Mouse (Mus musculus): ENCODE measurements around the gene Dclre1a. TPM values are rescaled to one million over a fixed set of nuclear protein-coding genes. Genes with fewer than 3 reads are reported as not detected.
"Not testable (repeated sequence)": the region's sequence is repeated elsewhere in the genome, so short reads cannot be mapped to it uniquely, and the experiment has no call there.

Dclre1a gene
- polyA plus RNA-seq, 1 experiment from 2014 or later, result 11.8 TPM

DNA sequence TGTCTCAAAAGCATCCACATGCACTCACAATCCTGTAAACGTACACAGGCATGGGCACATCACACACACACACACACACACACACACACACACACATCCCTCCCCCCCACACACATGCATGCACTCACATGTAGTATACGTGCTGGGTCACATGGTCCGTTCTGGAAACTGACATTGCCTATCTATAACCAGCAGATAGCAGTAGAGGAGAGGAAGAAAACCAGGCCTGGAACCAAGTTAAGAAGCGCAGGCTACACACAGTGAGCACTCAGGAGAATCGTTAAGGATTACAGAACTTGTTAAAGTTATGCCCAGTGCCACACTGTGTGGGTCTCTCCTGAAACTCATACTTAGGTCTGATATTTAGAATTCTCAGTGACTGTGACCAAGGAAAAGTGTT lies 45.0 kb downstream of the Dclre1a start:
- H3K9me3 ChIP-seq (ENCODE audit: control insufficient read depth, low read length), result not testable (repeated sequence)
- no CpG with 5 or more reads among the region's 5 CpGs for WGBS

GRCm38 (mm10) chr19:56494157-56494556 lies 53.9 kb downstream of the Dclre1a start:
- H3K9me3 ChIP-seq (ENCODE audit: control insufficient read depth, low read length); H3K4me3 ChIP-seq (replicated peaks; ENCODE audit: low read length); ATAC-seq (ENCODE audit: low FRiP score); H3K27me3 ChIP-seq (ENCODE audit: control insufficient read depth, insufficient read depth, low read length); H3K27ac ChIP-seq; DNase-seq (ENCODE audit: low spot score); H3K36me3 ChIP-seq (replicated peaks; ENCODE audit: control insufficient read depth, insufficient read depth); H3K9ac ChIP-seq; H3K4me2 ChIP-seq (replicated peaks); H3K4me1 ChIP-seq (replicated peaks; ENCODE audit: control insufficient read depth, insufficient read depth, low read length): not testable (repeated sequence)
- no CpG with 5 or more reads among the region's 2 CpGs for WGBS

More for the DNA sequence above, 45.0 kb downstream of the Dclre1a start:
- not testable (repeated sequence) for H3K4me2 ChIP-seq (replicated peaks); H3K36me3 ChIP-seq (replicated peaks; ENCODE audit: control insufficient read depth, insufficient read depth); H3K27me3 ChIP-seq (ENCODE audit: control insufficient read depth, insufficient read depth, low read length); H3K4me1 ChIP-seq (replicated peaks; ENCODE audit: control insufficient read depth, insufficient read depth, low read length); H3K9ac ChIP-seq; H3K27ac ChIP-seq; DNase-seq (ENCODE audit: low spot score); H3K4me3 ChIP-seq (replicated peaks; ENCODE audit: low read length); ATAC-seq (ENCODE audit: low FRiP score)

DNA sequence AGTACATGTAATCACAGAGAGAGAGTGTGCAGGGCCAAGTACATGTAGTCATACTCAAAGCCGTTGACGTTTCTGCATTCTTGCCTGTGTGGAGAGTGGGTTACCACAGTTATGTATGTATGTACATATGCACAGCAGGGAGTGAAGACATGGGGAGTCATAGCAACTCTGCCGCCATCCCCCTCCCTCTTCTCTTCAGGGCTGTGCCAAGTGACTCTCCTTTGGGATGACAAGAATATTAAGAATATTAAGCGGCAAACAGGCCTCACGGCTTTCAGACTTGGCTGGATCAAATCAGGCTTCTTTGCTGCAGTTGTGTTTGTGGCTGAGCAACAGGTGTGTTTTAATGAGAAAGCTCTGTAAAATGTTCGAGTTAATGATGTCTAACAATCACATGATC lies 58.4 kb downstream of the Dclre1a start:
- H3K9me3 ChIP-seq (ENCODE audit: control insufficient read depth, low read length), result no peaks in the 10 kb centered on the region
- WGBS, result 85% methylated on average over 6 of the region's 6 CpGs

DNA sequence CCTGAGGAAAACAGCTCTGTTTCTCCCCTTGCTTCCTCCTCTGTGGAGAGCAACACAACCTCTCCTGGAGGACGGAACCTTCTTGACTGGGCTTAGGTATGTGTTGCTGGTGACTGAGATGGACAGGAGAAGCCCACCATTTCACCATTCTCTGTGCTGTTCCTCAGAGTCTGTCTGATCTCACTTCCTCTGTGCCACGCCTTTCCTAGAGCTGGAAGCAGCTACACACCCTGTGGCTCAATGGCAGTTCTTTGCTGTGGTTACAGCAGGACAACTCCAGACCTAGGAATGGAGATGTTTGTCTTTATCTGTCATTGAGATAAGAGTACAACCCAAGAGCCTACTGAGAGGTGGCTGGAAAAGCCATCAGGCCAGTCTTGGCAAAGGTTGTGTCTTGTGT lies 60.7 kb downstream of the Dclre1a start:
- Histone ChIP-seq H3K4me2 (replicated peaks) (no peak overlapping the region), H3K9me3 (ENCODE audit: control insufficient read depth, low read length) (no peaks in the 10 kb centered on the region), H3K36me3 (replicated peaks; ENCODE audit: control insufficient read depth, insufficient read depth) (no peaks in the 10 kb centered on the region), H3K9ac (no peak overlapping the region), H3K4me3 (replicated peaks; ENCODE audit: low read length) (no peak overlapping the region), H3K4me1 (replicated peaks; ENCODE audit: control insufficient read depth, insufficient read depth, low read length) (peaks cover 19% of the 10 kb centered on the region), H3K27ac (no peak overlapping the region), H3K27me3 (ENCODE audit: control insufficient read depth, insufficient read depth, low read length) (no peaks in the 10 kb centered on the region)
- no peak for DNase-seq (ENCODE audit: low spot score)
- no peak for ATAC-seq (ENCODE audit: low FRiP score)
- 97% methylated on average over 2 of the region's 2 CpGs for WGBS

More for the DNA sequence above, 58.4 kb downstream of the Dclre1a start:
- ATAC-seq (ENCODE audit: low FRiP score) (no peak), DNase-seq (ENCODE audit: low spot score) (no peak)
- H3K4me1 ChIP-seq (replicated peaks; ENCODE audit: control insufficient read depth, insufficient read depth, low read length), result peaks cover 17% of the 10 kb centered on the region
- no peaks in the 10 kb centered on the region for H3K27me3 ChIP-seq (ENCODE audit: control insufficient read depth, insufficient read depth, low read length)
- H3K27ac ChIP-seq, result no peak overlapping the region
- H3K36me3 ChIP-seq (replicated peaks; ENCODE audit: control insufficient read depth, insufficient read depth), result no peaks in the 10 kb centered on the region
- H3K4me2 ChIP-seq (replicated peaks), result no peak overlapping the region
- no peak overlapping the region for H3K9ac ChIP-seq
- no peak overlapping the region for H3K4me3 ChIP-seq (replicated peaks; ENCODE audit: low read length)

- DNase-seq (ENCODE audit: low spot score) (no peak), ATAC-seq (ENCODE audit: low FRiP score) (no peak)
- Histone ChIP-seq H3K27ac (no peak overlapping the region), H3K4me3 (replicated peaks; ENCODE audit: low read length) (no peak overlapping the region), H3K36me3 (replicated peaks; ENCODE audit: control insufficient read depth, insufficient read depth) (no peaks in the 10 kb centered on the region), H3K9ac (no peak overlapping the region), H3K27me3 (ENCODE audit: control insufficient read depth, insufficient read depth, low read length) (no peaks in the 10 kb centered on the region), H3K4me2 (replicated peaks) (no peak overlapping the region), H3K4me1 (replicated peaks; ENCODE audit: control insufficient read depth, insufficient read depth, low read length) (peaks cover 19% of the 10 kb centered on the region), H3K9me3 (ENCODE audit: control insufficient read depth, low read length) (no peaks in the 10 kb centered on the region)
- WGBS, result 87% methylated on average over 7 of the region's 7 CpGs
Measured at GRCm38 (mm10) chr19:56486926-56487325, 61.1 kb downstream of the Dclre1a start.

DNA sequence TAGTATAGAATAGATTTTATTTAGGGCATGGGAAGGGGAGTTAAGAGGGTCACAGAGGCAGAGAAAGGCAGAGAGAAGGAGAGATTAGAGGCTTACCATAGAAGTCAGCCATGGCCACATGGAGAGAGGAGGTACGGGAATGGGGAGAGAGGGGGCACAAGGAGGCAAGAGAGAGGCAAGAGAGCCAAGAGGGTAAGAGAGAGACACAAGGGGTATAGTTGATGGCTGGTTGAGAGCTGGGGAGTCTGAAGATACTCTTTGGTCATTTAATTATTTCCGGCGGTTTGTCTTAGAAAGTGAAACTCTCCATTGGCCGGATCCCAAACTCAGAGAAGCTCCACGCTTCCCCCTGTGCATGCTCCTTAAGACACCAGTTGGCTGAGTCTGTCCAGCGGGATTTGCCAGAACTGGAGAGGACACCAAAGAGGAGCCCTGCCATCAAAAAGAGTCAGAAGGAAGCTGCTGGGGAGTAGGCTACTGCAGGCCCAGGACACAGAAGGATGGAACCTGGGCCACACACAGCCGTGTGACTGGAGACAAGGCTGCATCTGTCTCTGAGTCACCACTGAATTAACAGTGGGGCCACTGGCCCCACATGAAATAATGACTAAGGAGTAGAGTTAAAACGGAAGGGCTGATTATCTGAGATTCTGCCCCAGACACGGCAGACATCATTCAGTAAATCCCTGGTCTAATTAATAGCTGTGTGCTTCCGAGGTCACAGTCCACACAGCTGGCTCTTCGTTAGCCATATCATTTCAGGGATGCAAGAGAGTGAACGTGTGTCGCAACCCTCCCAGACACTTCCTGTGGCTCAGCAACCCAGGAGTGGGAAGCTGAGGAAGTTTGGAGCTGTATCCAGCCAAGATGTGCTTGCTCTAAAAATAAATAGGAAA lies 62.4 kb downstream of the Dclre1a start:
- H3K27me3 ChIP-seq (ENCODE audit: control insufficient read depth, insufficient read depth, low read length), result no peaks in the 10 kb centered on the region
- H3K9ac ChIP-seq, result no peak overlapping the region
- no peak overlapping the region for H3K4me2 ChIP-seq (replicated peaks)
- no peaks in the 10 kb centered on the region for H3K36me3 ChIP-seq (replicated peaks; ENCODE audit: control insufficient read depth, insufficient read depth)
- H3K4me1 ChIP-seq (replicated peaks; ENCODE audit: control insufficient read depth, insufficient read depth, low read length), result peaks cover 19% of the 10 kb centered on the region
- H3K4me3 ChIP-seq (replicated peaks; ENCODE audit: low read length), result no peak overlapping the region
- whole genome bisulfite sequencing, result 60% methylated on average over 13 of the region's 13 CpGs
- ATAC-seq (ENCODE audit: low FRiP score), result no peak
- H3K9me3 ChIP-seq (ENCODE audit: control insufficient read depth, low read length), result no peaks in the 10 kb centered on the region
- no peak overlapping the region for H3K27ac ChIP-seq
- DNase-seq (ENCODE audit: low spot score), result no peak

GRCm38 (mm10) chr19:56484630-56485375 lies 63.2 kb downstream of the Dclre1a start:
- 40% methylated on average over 13 of the region's 13 CpGs for WGBS
- no peaks in the 10 kb centered on the region for H3K9me3 ChIP-seq (ENCODE audit: control insufficient read depth, low read length)
- no peak overlapping the region for H3K27ac ChIP-seq
- no peaks in the 10 kb centered on the region for H3K36me3 ChIP-seq (replicated peaks; ENCODE audit: control insufficient read depth, insufficient read depth)
- no peak overlapping the region for H3K4me3 ChIP-seq (replicated peaks; ENCODE audit: low read length)
- H3K27me3 ChIP-seq (ENCODE audit: control insufficient read depth, insufficient read depth, low read length), result no peaks in the 10 kb centered on the region
- no peak overlapping the region for H3K4me2 ChIP-seq (replicated peaks)
- ATAC-seq (ENCODE audit: low FRiP score), result no peak
- DNase-seq (ENCODE audit: low spot score), result no peak
- no peak overlapping the region for H3K9ac ChIP-seq
- peaks cover 19% of the 10 kb centered on the region for H3K4me1 ChIP-seq (replicated peaks; ENCODE audit: control insufficient read depth, insufficient read depth, low read length)

Other genes starting within 250 kb of the Dclre1a start
- gene Nrap, start 158.2 kb downstream of the Dclre1a start, polyA plus RNA-seq (2014; fragmentation: Nextera tagmentation; extraction: Ambion mirVana), result 0.17 and 0.24 TPM in 2 replicates
- gene Casp7, start 151.1 kb downstream of the Dclre1a start, polyA plus RNA-seq (2014; fragmentation: Nextera tagmentation; extraction: Ambion mirVana), result 18.4 and 18.5 TPM in 2 replicates
- 0.08 and 0.21 TPM in 2 replicates for gene Plekhs1, start 86.6 kb downstream of the Dclre1a start, polyA plus RNA-seq (2014; fragmentation: Nextera tagmentation; extraction: Ambion mirVana)
- gene Nhlrc2, start within 50 bp of the Dclre1a start, polyA plus RNA-seq (2014; fragmentation: Nextera tagmentation; extraction: Ambion mirVana), result 8.9 and 9.5 TPM in 2 replicates
- 1.4 and 1.8 TPM in 2 replicates for gene Adrb1, start 174.0 kb upstream of the Dclre1a start, polyA plus RNA-seq (2014; fragmentation: Nextera tagmentation; extraction: Ambion mirVana)